8 mouse cellular contexts compared by ENCODE assay signal in the genomic region with DNA sequence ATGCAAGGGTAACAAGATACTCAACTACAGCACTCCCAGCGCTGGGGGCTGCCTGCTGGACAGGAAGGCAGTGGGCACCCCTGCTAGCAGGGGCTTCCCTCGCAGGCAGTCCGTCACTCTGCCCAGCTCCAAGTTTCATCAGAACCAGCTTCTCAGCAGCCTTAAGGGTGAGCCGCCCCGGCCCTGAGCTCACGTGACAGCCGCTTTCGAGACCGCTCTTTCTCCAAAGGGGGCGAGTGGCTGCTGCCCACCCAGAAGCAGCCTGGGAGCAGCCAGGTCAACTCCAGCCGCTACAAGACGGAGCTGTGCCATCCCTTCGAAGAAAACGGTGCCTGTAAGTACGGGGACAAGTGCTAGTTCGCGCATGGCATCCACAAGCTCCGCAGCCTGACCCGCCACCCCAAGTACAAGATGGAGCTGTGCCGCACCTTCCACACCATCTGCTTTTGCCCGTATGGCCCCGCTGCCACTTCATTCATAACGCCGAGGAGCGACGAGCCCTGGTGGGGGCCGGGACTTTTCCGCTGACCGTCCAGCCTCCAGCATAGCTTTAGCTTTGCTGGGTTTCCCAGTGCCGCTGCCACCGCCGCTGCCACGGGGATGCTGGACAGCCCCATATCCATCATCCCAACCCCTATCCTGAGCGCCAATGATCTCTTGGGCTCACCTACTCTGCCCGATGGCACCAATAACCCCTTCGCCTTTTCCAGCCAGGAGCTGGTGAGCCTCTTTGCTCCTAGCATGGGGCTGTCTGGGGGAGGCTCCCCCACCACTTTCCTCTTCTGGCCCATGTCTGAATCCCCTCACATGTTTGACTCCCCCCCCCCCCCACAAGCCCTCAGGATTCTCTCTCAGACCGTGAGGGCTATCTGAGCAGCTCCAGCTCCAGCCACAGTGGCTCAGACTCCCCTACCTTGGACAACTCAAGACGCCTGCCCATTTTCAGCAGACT. TPM values are rescaled to one million over a fixed set of nuclear protein-coding genes. Genes with fewer than 3 reads are reported as not detected.
A peak's percentile ranks its signal among the peaks of the same experiment; 100 is the strongest.
DNase-seq lines count a peak whose midpoint lies in the region; ATAC-seq and TF ChIP-seq lines count a peak whose summit lies in the region.

No protein-coding gene starts in this region.

- H3K9ac ChIP-seq in lung, embryonic 14.5 days = peak overlapping the region; percentile 42
- peak overlapping the region; percentile 41; the same call in 1 of the 2 replicates for H3K9ac ChIP-seq in heart, embryonic 14.5 days (ENCODE audit: low read length)
- H3K9ac ChIP-seq in limb, embryonic 11.5 days (ENCODE audit: low read length) = peak overlapping the region; percentile 30; the same call in 1 of the 2 replicates
- H3K9ac ChIP-seq in midbrain, embryonic 16.5 days (ENCODE audit: low read depth, low read length) = peak overlapping the region; percentile 60

- ATAC-seq in lung, embryonic 14.5 days (ENCODE audit: insufficient read depth) = peak; percentile 78
- peak; percentile 59; the same call in 1 of the 2 replicates for ATAC-seq in heart, embryonic 14.5 days (ENCODE audit: insufficient number of reproducible peaks, insufficient read depth, low FRiP score, low read depth)
- ATAC-seq in limb, embryonic 11.5 days (ENCODE audit: insufficient number of reproducible peaks, low FRiP score, low TSS enrichment, low read depth) = peak; percentile 68; the same call in 1 of the 2 replicates
- ATAC-seq in midbrain, embryonic 16.5 days = peak; percentile 81

- no peaks in the 10 kb centered on the region for H3K27me3 ChIP-seq in lung, embryonic 14.5 days (ENCODE audit: insufficient read depth, low read length)
- H3K27me3 ChIP-seq in heart, embryonic 14.5 days (ENCODE audit: control insufficient read depth, insufficient read depth, low read length) = no peaks in the 10 kb centered on the region
- no peaks in the 10 kb centered on the region for H3K27me3 ChIP-seq in limb, embryonic 11.5 days (ENCODE audit: control insufficient read depth, insufficient read depth, low read length)
- no peaks in the 10 kb centered on the region for H3K27me3 ChIP-seq in midbrain, embryonic 16.5 days (ENCODE audit: control insufficient read depth, insufficient read depth, low read depth, low read length)

- H3K4me2 ChIP-seq in lung, embryonic 14.5 days = peak overlapping the region; percentile 64
- H3K4me2 ChIP-seq in heart, embryonic 14.5 days (ENCODE audit: low read length) = peak overlapping the region; percentile 76
- peak overlapping the region; percentile 60 for H3K4me2 ChIP-seq in limb, embryonic 11.5 days (ENCODE audit: low read depth, severe bottlenecking)
- peak overlapping the region; percentile 71 for H3K4me2 ChIP-seq in midbrain, embryonic 16.5 days (ENCODE audit: low read length)

- WGBS in lung, embryonic 14.5 days = 10% methylated on average over 37 of the region's 38 CpGs
- WGBS in heart, embryonic 14.5 days = 24% methylated on average over 37 of the region's 38 CpGs
- WGBS in limb, embryonic 11.5 days = 28% methylated on average over 38 of the region's 38 CpGs
- 23% methylated on average over 37 of the region's 38 CpGs for WGBS in midbrain, embryonic 16.5 days

- no peaks in the 10 kb centered on the region for H3K4me1 ChIP-seq in lung, embryonic 14.5 days (ENCODE audit: insufficient read depth)
- H3K4me1 ChIP-seq in heart, embryonic 14.5 days (ENCODE audit: control insufficient read depth in 2 of 2, insufficient read depth in 2 of 2, low read length in 2 of 2) = no peaks in the 10 kb centered on the region
- H3K4me1 ChIP-seq in limb, embryonic 11.5 days (ENCODE audit: control insufficient read depth, insufficient read depth, low read length) = no peaks in the 10 kb centered on the region
- no peaks in the 10 kb centered on the region for H3K4me1 ChIP-seq in midbrain, embryonic 16.5 days (ENCODE audit: control insufficient read depth, insufficient read depth, low read length)

- H3K4me3 ChIP-seq in lung, embryonic 14.5 days (ENCODE audit: low read depth, low read length) = peak overlapping the region; percentile 40
- peak overlapping the region; percentile 44 to 52 for H3K4me3 ChIP-seq in heart, embryonic 14.5 days (ENCODE audit: control insufficient read depth in 1 of 2, insufficient read depth in 1 of 2, low read depth in 1 of 2, low read length in 2 of 2)
- peak overlapping the region; percentile 25 for H3K4me3 ChIP-seq in limb, embryonic 11.5 days (ENCODE audit: low read depth, low read length)
- H3K4me3 ChIP-seq in midbrain, embryonic 16.5 days (ENCODE audit: low read depth, low read length) = peak overlapping the region; percentile 43

- DNase-seq in lung, embryonic 14.5 days = peak; percentile 24
- no peak for DNase-seq in lung, postnatal 25 days (ENCODE audit: low spot score)
- peak; percentile 9 to 20 for DNase-seq in cerebellum, postnatal 36 days
- peak; percentile 48 for DNase-seq in limb, embryonic 11.5 days (ENCODE audit: low spot score)
- peak; percentile 14 for DNase-seq in thymus, postnatal 25 days
- DNase-seq in layer of hippocampus, adult 18-20 months (ENCODE audit: low spot score in 2 of 2) = no peak

- H3K9me3 ChIP-seq in lung, embryonic 14.5 days (ENCODE audit: low read depth, low read length) = no peaks in the 10 kb centered on the region
- H3K9me3 ChIP-seq in heart, embryonic 14.5 days (ENCODE audit: control insufficient read depth, low read length) = 0 out of 2 replicates have a peak, but pooled peaks cover 3% of the 10 kb centered on the region
- no peaks in the 10 kb centered on the region; the same call in 1 of the 2 replicates for H3K9me3 ChIP-seq in limb, embryonic 11.5 days (ENCODE audit: control insufficient read depth, low read length)
- peaks cover 3% of the 10 kb centered on the region; the same call in 1 of the 2 replicates for H3K9me3 ChIP-seq in midbrain, embryonic 16.5 days (replicated peaks; ENCODE audit: control insufficient read depth, low read length, poor library complexity, severe bottlenecking)

- no peaks in the 10 kb centered on the region for H3K36me3 ChIP-seq in lung, embryonic 14.5 days (ENCODE audit: insufficient read depth)
- H3K36me3 ChIP-seq in heart, embryonic 14.5 days (ENCODE audit: control insufficient read depth, insufficient read depth, low read length) = no peaks in the 10 kb centered on the region
- H3K36me3 ChIP-seq in limb, embryonic 11.5 days (ENCODE audit: control insufficient read depth, insufficient read depth, low read length) = no peaks in the 10 kb centered on the region
- no peaks in the 10 kb centered on the region for H3K36me3 ChIP-seq in midbrain, embryonic 16.5 days (ENCODE audit: control insufficient read depth, insufficient read depth, low read length)

- TF ChIP-seq CTCF in lung, embryonic 14.5 days (IDR thresholded peaks at IDR 0.05; ENCODE audit: low read depth) = no peak

- peak overlapping the region; percentile 60; the same call in 1 of the 2 replicates for H3K27ac ChIP-seq in lung, embryonic 14.5 days (ENCODE audit: low read depth)
- H3K27ac ChIP-seq in heart, embryonic 14.5 days (replicated peaks in 1 of 2; ENCODE audit: control insufficient read depth in 1 of 2, insufficient read depth in 1 of 2, low read depth in 2 of 2, low read length in 2 of 2) = no peak overlapping the region
- H3K27ac ChIP-seq in limb, embryonic 11.5 days (replicated peaks; ENCODE audit: low read depth, low read length) = no peak overlapping the region
- H3K27ac ChIP-seq in midbrain, embryonic 16.5 days (ENCODE audit: low read length) = no peak overlapping the region

RNA-seq across cellular contexts. Expression of gene Zbtb33, which starts 8.7 kb away (rescaled TPM):
- polyA plus RNA-seq in lung, embryonic 14.5 days (2014; fragmentation: Nextera tagmentation; extraction: Ambion mirVana) = 5.6 and 6.0 TPM in 2 replicates
- 2.8 and 3.9 TPM in 2 replicates for polyA plus RNA-seq in heart, embryonic 14.5 days (2014; fragmentation: Nextera tagmentation; extraction: Ambion mirVana)
- 6.2 and 7.3 TPM in 2 replicates for polyA plus RNA-seq in limb, embryonic 11.5 days (2014; fragmentation: Nextera tagmentation; extraction: Ambion mirVana)
- 3.4 and 4.6 TPM in 2 replicates for polyA plus RNA-seq in midbrain, embryonic 16.5 days (2015; fragmentation: Nextera tagmentation; extraction: Ambion mirVana)
- 10 to 100 TPM; 23.7 to 24.7 TPM for total RNA-seq in layer of hippocampus, adult 18-20 months (2021)

RNA-seq across cellular contexts. Expression of gene Rhox13, which starts 59.9 kb away (rescaled TPM):
- polyA plus RNA-seq in lung, embryonic 14.5 days (2014; fragmentation: Nextera tagmentation; extraction: Ambion mirVana) = not detected in 2 replicates
- polyA plus RNA-seq in heart, embryonic 14.5 days (2014; fragmentation: Nextera tagmentation; extraction: Ambion mirVana) = not detected in 2 replicates
- polyA plus RNA-seq in limb, embryonic 11.5 days (2014; fragmentation: Nextera tagmentation; extraction: Ambion mirVana) = not detected in 2 replicates
- polyA plus RNA-seq in midbrain, embryonic 16.5 days (2015; fragmentation: Nextera tagmentation; extraction: Ambion mirVana) = not detected in 2 replicates
- not detected for total RNA-seq in layer of hippocampus, adult 18-20 months (2021)

Comparison
In these comparisons a context has a peak if more than half of its experiments do, and no peak if none do; other contexts are left out.
1. DNase-seq: peak in lung, embryonic 14.5 days (single experiment), cerebellum, postnatal 36 days (2 of 2), limb, embryonic 11.5 days (single experiment) and thymus, postnatal 25 days (single experiment); none in lung, postnatal 25 days (single experiment) and layer of hippocampus, adult 18-20 months (0 of 2).
2. Peak in every context shown above with its lines, with median percentiles within 50 percentile points of each other: ATAC-seq, H3K4me2 ChIP-seq, H3K4me3 ChIP-seq and H3K9ac ChIP-seq.